ENCODE assay signal across 8 mouse cellular contexts in the genomic region with DNA sequence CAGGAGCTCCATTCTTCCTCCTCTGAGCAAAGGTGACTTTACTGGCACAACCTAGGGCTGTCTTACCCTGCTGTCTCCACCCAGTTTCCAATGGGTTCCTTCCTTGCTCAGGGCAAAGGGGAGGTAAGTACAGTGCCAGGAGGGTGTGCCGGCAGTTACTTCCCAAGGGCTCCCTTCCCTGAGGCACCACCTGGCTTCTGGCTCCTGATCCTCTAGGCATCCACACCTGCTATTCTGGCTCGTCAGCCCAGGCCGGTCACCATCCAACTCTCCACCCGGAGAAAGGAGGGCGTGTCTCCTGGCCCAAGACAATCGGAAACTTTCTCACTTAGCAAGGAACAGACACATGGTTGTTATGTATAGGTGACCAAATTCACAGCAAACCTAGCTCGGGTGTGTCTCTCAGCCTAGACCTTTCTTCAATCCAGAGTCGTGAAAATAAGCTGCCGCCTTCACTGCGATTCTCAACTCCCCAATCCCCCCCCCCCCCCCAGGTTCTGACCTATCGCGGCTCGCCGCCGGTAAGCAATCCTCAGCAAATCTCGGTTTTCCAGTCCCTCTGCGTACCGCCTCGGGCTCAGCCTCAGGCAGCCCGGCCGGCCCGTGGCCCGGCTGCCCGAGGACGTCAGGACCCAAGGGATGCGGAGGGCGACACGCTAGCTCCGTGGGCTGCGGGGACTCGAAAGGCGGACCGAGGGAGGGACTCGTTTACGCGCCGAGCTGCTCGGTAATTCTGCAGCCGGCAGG. TPM values are rescaled to one million over a fixed set of nuclear protein-coding genes. Genes with fewer than 3 reads are reported as not detected.
DNase-seq lines count a peak whose midpoint lies in the region; ATAC-seq and TF ChIP-seq lines count a peak whose summit lies in the region.

No protein-coding gene starts in this region.

- peak overlapping the region; percentile 94 for H3K27ac ChIP-seq in heart, adult 2 months
- H3K27ac ChIP-seq in kidney, embryonic 16.5 days (ENCODE audit: low read length): peak overlapping the region; percentile 84
- peak overlapping the region; percentile 91 for H3K27ac ChIP-seq in midbrain, embryonic 10.5 days (replicated peaks)

- DNase-seq in embryo, embryonic 10 days (ENCODE audit: low spot score): peak; percentile 42
- DNase-seq in embryo, embryonic 11 days: no peak
- DNase-seq in heart, adult 2 months: peak; percentile 53 to 55
- no peak for DNase-seq in midbrain, embryonic 10.5 days (ENCODE audit: low spot score)
- no peak for DNase-seq in ovary, postnatal 36 days (ENCODE audit: low spot score)
- no peak for DNase-seq in natural killer cell, adult 2 months (ENCODE audit: low spot score in 2 of 2)

- peak overlapping the region; percentile 89 for H3K4me3 ChIP-seq in heart, adult 2 months
- peak overlapping the region; percentile 82 for H3K4me3 ChIP-seq in kidney, embryonic 16.5 days (ENCODE audit: low read length)
- H3K4me3 ChIP-seq in midbrain, embryonic 10.5 days: peak overlapping the region; percentile 85

- H3K27me3 ChIP-seq in heart, adult 2 months (ENCODE audit: control insufficient read depth, insufficient read depth, low read length): no peaks in the 10 kb centered on the region
- H3K27me3 ChIP-seq in kidney, embryonic 16.5 days (ENCODE audit: insufficient read depth, low read length): no peaks in the 10 kb centered on the region
- H3K27me3 ChIP-seq in midbrain, embryonic 10.5 days (ENCODE audit: low read depth, poor library complexity, severe bottlenecking): no peaks in the 10 kb centered on the region

- peak overlapping the region; percentile 83 for H3K9ac ChIP-seq in heart, adult 2 months (ENCODE audit: low read depth, low read length)
- H3K9ac ChIP-seq in kidney, embryonic 16.5 days (replicated peaks; ENCODE audit: low read length): peak overlapping the region; percentile 93

- H3K36me3 ChIP-seq in heart, adult 2 months (ENCODE audit: control insufficient read depth, insufficient read depth, low read length): peaks cover 6% of the 10 kb centered on the region
- H3K36me3 ChIP-seq in kidney, embryonic 16.5 days (ENCODE audit: insufficient read depth, low read length): no peaks in the 10 kb centered on the region
- H3K36me3 ChIP-seq in midbrain, embryonic 10.5 days: peaks cover 6% of the 10 kb centered on the region; the same call in 1 of the 2 replicates

- under 1% methylated on average over 39 of the region's 39 CpGs for WGBS in heart, adult 2 months
- WGBS in kidney, embryonic 16.5 days: under 1% methylated on average over 39 of the region's 39 CpGs
- under 1% methylated on average over 39 of the region's 39 CpGs for WGBS in midbrain, embryonic 10.5 days

- H3K79me2 ChIP-seq in heart, adult 2 months (replicated peaks; ENCODE audit: control insufficient read depth, insufficient read depth, low read length): peaks cover 8% of the 10 kb centered on the region

- TF ChIP-seq POLR2A in heart, adult 2 months (IDR thresholded peaks at IDR 0.05; ENCODE audit: insufficient read depth, low read depth, low read length): no peak

- ATAC-seq in activated CD4-positive, CD25-positive, alpha-beta regulatory T cell, adult 4 months: peak; percentile 5
- no peak for ATAC-seq in kidney, embryonic 16.5 days (ENCODE audit: low FRiP score, low TSS enrichment)

- H3K4me1 ChIP-seq in heart, adult 2 months (ENCODE audit: control insufficient read depth, insufficient read depth, low read length): peaks cover 70% of the 10 kb centered on the region
- H3K4me1 ChIP-seq in kidney, embryonic 16.5 days (ENCODE audit: insufficient read depth, low read length): peaks cover 90% of the 10 kb centered on the region
- H3K4me1 ChIP-seq in midbrain, embryonic 10.5 days: peaks cover 83% of the 10 kb centered on the region

- intact Hi-C loops in heart, adult 2 months (cut with DNase I): no loop called here

- peak overlapping the region; percentile 72 for H3K4me2 ChIP-seq in kidney, embryonic 16.5 days (replicated peaks; ENCODE audit: low read depth, low read length)

- TF ChIP-seq EP300 in heart, adult 2 months (IDR thresholded peaks at IDR 0.05; ENCODE audit: insufficient read depth, low read depth, low read length): no peak

- no peak for TF ChIP-seq CTCF in heart, adult 2 months (IDR thresholded peaks at IDR 0.05)

- no peaks in the 10 kb centered on the region for H3K9me3 ChIP-seq in kidney, embryonic 16.5 days (ENCODE audit: low read length)
- H3K9me3 ChIP-seq in midbrain, embryonic 10.5 days (replicated peaks): no peaks in the 10 kb centered on the region

RNA-seq across cellular contexts. Expression of gene Bcar1, which starts 12.2 kb away (rescaled TPM):
- polyA plus RNA-seq in activated CD4-positive, CD25-positive, alpha-beta regulatory T cell, adult 4 months (2017; shearing (Covaris generic)): under 1 TPM; 0.21 to 0.38 TPM
- total RNA-seq in heart, adult 2 months (2021): 10 to 100 TPM; 19.1 to 21.1 TPM
- 31.3 TPM in 2 replicates for polyA plus RNA-seq in heart, adult 2 months (2012; rRNA removed)
- 49.6 and 60.1 TPM in 2 replicates for polyA plus RNA-seq in kidney, embryonic 16.5 days (2015; fragmentation: Nextera tagmentation; extraction: Ambion mirVana)
- polyA plus RNA-seq in midbrain, embryonic 10.5 days (2016; fragmentation: Nextera tagmentation; extraction: Ambion mirVana): 52.4 and 53.7 TPM in 2 replicates

RNA-seq across cellular contexts. Expression of gene Ctrb1, which starts 40.6 kb away (rescaled TPM):
- polyA plus RNA-seq in activated CD4-positive, CD25-positive, alpha-beta regulatory T cell, adult 4 months (2017; shearing (Covaris generic)): not detected
- total RNA-seq in heart, adult 2 months (2021): not detected
- polyA plus RNA-seq in heart, adult 2 months (2012; rRNA removed): 0.68 and 0.82 TPM in 2 replicates
- 0.35 TPM in 1 of 2 replicates, not detected in the other for polyA plus RNA-seq in kidney, embryonic 16.5 days (2015; fragmentation: Nextera tagmentation; extraction: Ambion mirVana)
- polyA plus RNA-seq in midbrain, embryonic 10.5 days (2016; fragmentation: Nextera tagmentation; extraction: Ambion mirVana): not detected in 2 replicates

Comparison
In these comparisons a context has a peak if more than half of its experiments do, and no peak if none do; other contexts are left out.
1. DNase-seq: peak in embryo, embryonic 10 days (single experiment) and heart, adult 2 months (2 of 2); none in embryo, embryonic 11 days (single experiment), midbrain, embryonic 10.5 days (single experiment), ovary, postnatal 36 days (single experiment) and natural killer cell, adult 2 months (0 of 2).
2. RNA of gene Bcar1, which starts 12.2 kb away (polyA plus RNA-seq): 52.4 to 53.7 TPM in midbrain, embryonic 10.5 days, 49.6 to 60.1 TPM in kidney, embryonic 16.5 days and 31.3 TPM in heart, adult 2 months; 0.21 to 0.38 TPM in activated CD4-positive, CD25-positive, alpha-beta regulatory T cell, adult 4 months; every median in the first group is over 10 times any median in the second.
3. Peak in every context shown above with its lines, with median percentiles within 50 percentile points of each other: H3K27ac ChIP-seq and H3K4me3 ChIP-seq.